Mouse (Mus musculus) CH12.LX (cell line): ENCODE data around the gene Epc2. TPM values are rescaled to one million over a fixed set of nuclear protein-coding genes. Genes with fewer than 3 reads are reported as not detected.

Source experiments
- DNase-seq: peaks from one replicate; pipeline ENCODE4 v3.0.0-alpha.2; 2013; ENCODE audit errors: extremely low read depth
- H3K27ac ChIP-seq: 2 replicates; pipeline ENCODE4 v1.5.1; 2012; ENCODE audit warnings: low read depth, mild to moderate bottlenecking, control low read depth, moderate library complexity; ENCODE audit not compliant: insufficient read depth
- H3K27me3 ChIP-seq: replicated peaks from 2 replicates; pipeline ENCODE3; 2012; ENCODE audit warnings: inconsistent platforms
- H3K36me3 ChIP-seq, 2 experiments: replicated peaks in 1 of 2; 2 replicates each; pipeline versions ENCODE3 to v1.6.1; 2012; ENCODE audit warnings: inconsistent platforms in 1 of 2, low read length in 1 of 2, mild to moderate bottlenecking in 1 of 2, mixed read lengths in 1 of 2, moderate library complexity in 1 of 2; ENCODE audit not compliant: control insufficient read depth in 1 of 2, insufficient read depth in 1 of 2
- H3K4me1 ChIP-seq, 2 experiments: 2 replicates each; pipeline ENCODE4 v1.6.1; 2012; ENCODE audit warnings: inconsistent platforms in 1 of 2, moderate library complexity in 1 of 2; ENCODE audit not compliant: insufficient read depth in 2 of 2, control insufficient read depth in 1 of 2
- H3K4me2 ChIP-seq: 2 replicates; pipeline ENCODE4 v1.6.1; 2012; ENCODE audit warnings: low read depth, mild to moderate bottlenecking, control low read depth; ENCODE audit not compliant: poor library complexity, insufficient read depth, severe bottlenecking
- H3K4me3 ChIP-seq, 3 experiments: fragments of 150-350 bp in 1 of 3; sonication (generic) in 1 of 3; replicated peaks in 1 of 3; 2 replicates each; pipeline versions ENCODE3 to v1.5.1; 2011 to 2012; ENCODE audit warnings: low read depth in 2 of 3, low read length in 2 of 3, mild to moderate bottlenecking in 2 of 3, moderate library complexity in 2 of 3, control low read depth in 1 of 3, improper control_type of control experiment in 1 of 3, inconsistent platforms in 1 of 3, mixed read lengths in 1 of 3; ENCODE audit not compliant: poor library complexity in 1 of 3
- H3K79me2 ChIP-seq: replicated peaks from 2 replicates; pipeline ENCODE4 v1.6.1; 2012; ENCODE audit warnings: mild to moderate bottlenecking, moderate library complexity; ENCODE audit not compliant: control insufficient read depth, poor library complexity, insufficient read depth, severe bottlenecking; ENCODE audit errors: extremely low read depth
- H3K9ac ChIP-seq: 2 replicates; pipeline ENCODE4 v1.6.1; 2012; ENCODE audit warnings: low read depth, mild to moderate bottlenecking, control low read depth, moderate library complexity; ENCODE audit not compliant: insufficient read depth
- H3K9me3 ChIP-seq: replicated peaks from 2 replicates; pipeline ENCODE3; 2012; ENCODE audit warnings: low read length, inconsistent platforms, mixed read lengths
- CHD1 ChIP-seq: IDR thresholded peaks from 2 replicates; pipeline ENCODE4 v1.6.1; 2012; ENCODE audit warnings: low read depth, low read length, improper control_type of control experiment, inconsistent platforms
- CHD2 ChIP-seq: IDR thresholded peaks from 2 replicates; pipeline ENCODE4 v1.6.1; 2011; ENCODE audit warnings: low read length, improper control_type of control experiment
- ELF1 ChIP-seq: IDR thresholded peaks from 2 replicates; pipeline ENCODE4 v1.6.1; 2014; ENCODE audit warnings: low read depth, mild to moderate bottlenecking, inconsistent platforms, low read length, improper control_type of control experiment
- EP300 ChIP-seq: IDR thresholded peaks from 2 replicates; pipeline ENCODE4 v1.6.1; 2011; ENCODE audit warnings: low read length, improper control_type of control experiment
- HCFC1 ChIP-seq: IDR thresholded peaks from 2 replicates; pipeline ENCODE4 v1.6.1; 2012; ENCODE audit warnings: low read depth, mild to moderate bottlenecking, inconsistent platforms, low read length, improper control_type of control experiment
- IRF4 ChIP-seq: IDR thresholded peaks from 2 replicates; pipeline ENCODE4 v1.6.1; 2014; ENCODE audit warnings: low read depth, mild to moderate bottlenecking, inconsistent platforms, low read length, improper control_type of control experiment
- KAT2A ChIP-seq: IDR thresholded peaks from 2 replicates; pipeline ENCODE4 v1.6.1; 2012; ENCODE audit warnings: low read length, improper control_type of control experiment, inconsistent platforms; ENCODE audit not compliant: insufficient replicate concordance
- MAX ChIP-seq: IDR thresholded peaks from 2 replicates; pipeline ENCODE4 v1.6.1; 2011; ENCODE audit warnings: low read length, improper control_type of control experiment
- MAZ ChIP-seq: IDR thresholded peaks from 2 replicates; pipeline ENCODE4 v1.6.1; 2012; ENCODE audit warnings: low read depth, mild to moderate bottlenecking, inconsistent platforms, low read length, improper control_type of control experiment, moderate library complexity
- MEF2A ChIP-seq: IDR thresholded peaks from 2 replicates; pipeline ENCODE4 v1.6.1; 2014; ENCODE audit warnings: low read depth, mild to moderate bottlenecking, inconsistent platforms, low read length, improper control_type of control experiment, borderline replicate concordance
- MXI1 ChIP-seq: IDR thresholded peaks from 2 replicates; pipeline ENCODE4 v1.6.1; 2011; ENCODE audit warnings: mild to moderate bottlenecking, low read depth, low read length, improper control_type of control experiment
- NELFE ChIP-seq: IDR thresholded peaks from 2 replicates; pipeline ENCODE4 v1.6.1; 2011; ENCODE audit warnings: low read depth, low read length, improper control_type of control experiment
- NRF1 ChIP-seq: IDR thresholded peaks from 2 replicates; pipeline ENCODE4 v1.6.1; 2014; ENCODE audit warnings: low read depth, mild to moderate bottlenecking, inconsistent platforms, low read length, improper control_type of control experiment, moderate library complexity
- POLR2A ChIP-seq: IDR thresholded peaks from 2 replicates; pipeline ENCODE4 v1.6.1; 2011; ENCODE audit warnings: low read depth, mild to moderate bottlenecking, improper control_type of control experiment, low read length
- RCOR1 ChIP-seq: conservative IDR thresholded peaks from 2 replicates; pipeline ENCODE4 v1.6.1; 2012; ENCODE audit warnings: low read depth, mild to moderate bottlenecking, inconsistent platforms, low read length, improper control_type of control experiment
- TBP ChIP-seq: conservative IDR thresholded peaks from 2 replicates; pipeline ENCODE4 v1.6.1; 2011; ENCODE audit warnings: low read depth, low read length, improper control_type of control experiment
- UBTF ChIP-seq: IDR thresholded peaks from 2 replicates; pipeline ENCODE4 v1.6.1; 2012; ENCODE audit warnings: low read depth, mild to moderate bottlenecking, inconsistent platforms, low read length, improper control_type of control experiment, moderate library complexity
- USF1 ChIP-seq: IDR thresholded peaks from 2 replicates; pipeline ENCODE4 v1.6.1; 2014; ENCODE audit warnings: low read depth, mild to moderate bottlenecking, inconsistent platforms, low read length, improper control_type of control experiment
- USF2 ChIP-seq: conservative IDR thresholded peaks from 2 replicates; pipeline ENCODE4 v1.6.1; 2011; ENCODE audit warnings: low read depth, low read length, improper control_type of control experiment
- ZC3H11A ChIP-seq: IDR thresholded peaks from 2 replicates; pipeline ENCODE4 v1.6.1; 2012; ENCODE audit warnings: low read depth, mild to moderate bottlenecking, inconsistent platforms, low read length, improper control_type of control experiment
- ZNF384 ChIP-seq: IDR thresholded peaks from 2 replicates; pipeline ENCODE4 v1.6.1; 2012; ENCODE audit warnings: low read depth, low read length, improper control_type of control experiment, inconsistent platforms
- dilution Hi-C: fragments of 300-500 bp; cut with MboI; formaldehyde crosslinking; loops from 2 replicates; pipeline ENCODE4 v1.14.3; 2020; ENCODE audit warnings: low sequenced_read_pairs; ENCODE audit not compliant: extremely low pct_unique_long_range_greater_than_20kb, extremely low pct_ligation_motif_present
- in situ Hi-C: fragments of 300-500 bp; cut with MboI; formaldehyde crosslinking; loops from 3 replicates; pipeline ENCODE4 v1.14.3; 2019; ENCODE audit warnings: low sequenced_read_pairs, low pct_ligation_motif_present, low pct_unique_long_range_greater_than_20kb, mixed read lengths
- polyA plus RNA-seq: library from polyadenylated mRNA; unstranded; fragments of >175 nt; gene quantifications from 2 replicates; pipeline ENCODE4 v1.2.1, GENCODE M21; 2012; ENCODE audit warnings: low read depth; ENCODE audit not compliant: insufficient read length
- total RNA-seq, 2 experiments: library from RNA; depleted of rRNA; stranded (reverse); fragments of 300-350 nt in 1 of 2; fragments of >200 nt in 1 of 2; gene quantifications; 2 replicates each; pipeline ENCODE4 v1.2.3; 2012 to 2014

Gene Epc2
- total and polyA plus RNA-seq, 3 experiments = 10.5 to 22.8 (median 19.2) TPM

GRCm38 (mm10) chr2:49592926-49593325, 141.6 kb downstream of the Epc2 start:
- Histone ChIP-seq H3K4me3 (no peak overlapping the region), H3K9me3 (no peaks in the 10 kb centered on the region), H3K36me3 (no peaks in the 10 kb centered on the region), H3K27me3 (no peaks in the 10 kb centered on the region), H3K79me2 (no peaks in the 10 kb centered on the region), H3K27ac (no peak overlapping the region), H3K9ac (no peak overlapping the region), H3K4me1 (peaks cover 7 to 15% of the 10 kb centered on the region in 2 experiments), H3K4me2 (no peak overlapping the region)
- in situ Hi-C loops = no loop called here
- dilution Hi-C loops = no loop called here
- DNase-seq = no peak
- TF ChIP-seq UBTF = no peak
- TF ChIP-seq NELFE = no peak
- no peak for TF ChIP-seq HCFC1
- TF ChIP-seq CHD2 = no peak
- TF ChIP-seq ZC3H11A = no peak

- Histone ChIP-seq H3K79me2 (no peaks in the 10 kb centered on the region), H3K27ac (no peak overlapping the region), H3K4me2 (no peak overlapping the region), H3K27me3 (no peaks in the 10 kb centered on the region), H3K36me3 (no peaks in the 10 kb centered on the region), H3K4me1 (peaks cover 7 to 15% of the 10 kb centered on the region in 2 experiments), H3K9me3 (no peaks in the 10 kb centered on the region), H3K4me3 (no peak overlapping the region), H3K9ac (no peak overlapping the region)
- no peak for TF ChIP-seq NELFE
- TF ChIP-seq CHD1 = no peak
- TF ChIP-seq ZNF384 = no peak
- TF ChIP-seq USF2 = no peak
- no peak for TF ChIP-seq TBP
- no peak for TF ChIP-seq MAX
- TF ChIP-seq HCFC1 = no peak
- no peak for TF ChIP-seq KAT2A
- no peak for TF ChIP-seq ELF1
- TF ChIP-seq USF1 = no peak
- no peak for TF ChIP-seq NRF1
- TF ChIP-seq MAZ = no peak
- TF ChIP-seq IRF4 = no peak
- no peak for TF ChIP-seq MEF2A
- no peak for TF ChIP-seq EP300
- TF ChIP-seq CHD2 = no peak
- no peak for TF ChIP-seq RCOR1
- TF ChIP-seq POLR2A = no peak
- no peak for TF ChIP-seq MXI1
- no peak for TF ChIP-seq UBTF
- in situ Hi-C loops (no loop called here), dilution Hi-C loops (no loop called here)
- DNase-seq = no peak
These were observed 143.6 kb downstream of the Epc2 start for GRCm38 (mm10) chr2:49594886-49595285.
